Mouse (Mus musculus): Measurements from ENCODE around the gene Slc30a2.

- TF ChIP-seq MAX (IDR thresholded peaks at IDR 0.05; ENCODE audit: low read depth) (no peak), POLR2A (IDR thresholded peaks at IDR 0.05; ENCODE audit: insufficient read length, low read depth) (no peak), USF1 (IDR thresholded peaks at IDR 0.05; ENCODE audit: low read depth) (peak; percentile 58)
These were observed 58.2 kb downstream of the Slc30a2 start for GRCm38 (mm10) chr4:134401181-134401661.

Data from myocyte (in vitro differentiated cells).